Mouse (Mus musculus) olfactory bulb, adult 2 months (tissue): ENCODE data around the gene Sfmbt2. TPM values are rescaled to one million over a fixed set of nuclear protein-coding genes. Genes with fewer than 3 reads are reported as not detected.

ENCODE experiments used
- H3K27ac ChIP-seq: fragments of 200-500 bp; 2 replicates; pipeline ENCODE4 v1.5.1; 2012; ENCODE audit warnings: low read depth, low read length; ENCODE audit not compliant: insufficient read depth
- H3K4me1 ChIP-seq: fragments of 200-500 bp; 2 replicates; pipeline ENCODE4 v1.6.1; 2012; ENCODE audit warnings: low read length; ENCODE audit not compliant: control insufficient read depth, insufficient read depth
- H3K4me3 ChIP-seq: fragments of 200-500 bp; 2 replicates; pipeline ENCODE4 v1.5.1; 2012; ENCODE audit warnings: mild to moderate bottlenecking, low read depth, low read length, moderate library complexity; ENCODE audit not compliant: insufficient read depth
- CTCF ChIP-seq: fragments of 200-500 bp; IDR thresholded peaks from 2 replicates; pipeline ENCODE4 v1.5.1; 2012; ENCODE audit warnings: low read depth, mild to moderate bottlenecking, low read length, moderate library complexity; ENCODE audit not compliant: insufficient read depth
- POLR2A ChIP-seq: fragments of 200-500 bp; IDR thresholded peaks from 2 replicates; pipeline ENCODE4 v1.6.1; 2012; ENCODE audit warnings: mild to moderate bottlenecking, low read depth, low read length, moderate library complexity; ENCODE audit not compliant: insufficient read depth
- WGBS: fragments of 180-500 bp; shearing (Covaris S2); methylation state at CpG from one replicate; pipeline ENCODE4 v1.1.7; 2018; 5-methylcytosine and 5-hydroxymethylcytosine counted together
- polyA plus RNA-seq: library from polyadenylated mRNA; stranded (reverse); fragments of >200 nt; gene quantifications from 2 replicates; pipeline ENCODE4 v1.2.4, GENCODE M21; 2012; ENCODE audit warnings: low replicate concordance; ENCODE audit not compliant: missing spikeins, insufficient read depth, insufficient read length

The Sfmbt2 gene
- polyA plus RNA-seq, 1 experiment = not detected

- Histone ChIP-seq H3K4me1 (peaks cover 3% of the 10 kb centered on the region; the same call in 1 of the 2 replicates), H3K4me3 (no peak overlapping the region), H3K27ac (no peak overlapping the region)
- 92% methylated on average over 12 of the region's 12 CpGs for WGBS
- no peak for TF ChIP-seq POLR2A
- TF ChIP-seq CTCF = no peak
Measured at GRCm38 (mm10) chr2:10458309-10458708, 88.0 kb downstream of the Sfmbt2 start.

GRCm38 (mm10) chr2:10516516-10516915 is 146.2 kb downstream of the Sfmbt2 start:
- H3K4me1 ChIP-seq = no peaks in the 10 kb centered on the region
- 92% methylated on average over 2 of the region's 2 CpGs for WGBS
- no peak overlapping the region for H3K4me3 ChIP-seq
- no peak overlapping the region for H3K27ac ChIP-seq
- TF ChIP-seq POLR2A (no peak), CTCF (no peak)

GRCm38 (mm10) chr2:10521719-10522415 is 151.6 kb downstream of the Sfmbt2 start:
- 38% methylated on average over 5 of the region's 5 CpGs for WGBS
- Histone ChIP-seq H3K27ac (no peak overlapping the region), H3K4me3 (no peak overlapping the region), H3K4me1 (no peaks in the 10 kb centered on the region)
- TF ChIP-seq CTCF (no peak), POLR2A (no peak)

- Histone ChIP-seq H3K4me3 (no peak overlapping the region), H3K4me1 (no peaks in the 10 kb centered on the region), H3K27ac (no peak overlapping the region)
- TF ChIP-seq CTCF = no peak
- no peak for TF ChIP-seq POLR2A
- 63% methylated on average over 7 of the region's 7 CpGs for WGBS
Measured at GRCm38 (mm10) chr2:10525622-10526021, 155.3 kb downstream of the Sfmbt2 start.

GRCm38 (mm10) chr2:10541762-10542161 is 171.5 kb downstream of the Sfmbt2 start:
- no peak overlapping the region for H3K27ac ChIP-seq
- TF ChIP-seq CTCF (no peak), POLR2A (no peak)
- no peak overlapping the region for H3K4me3 ChIP-seq
- WGBS = 91% methylated on average over 4 of the region's 4 CpGs
- H3K4me1 ChIP-seq = no peaks in the 10 kb centered on the region

GRCm38 (mm10) chr2:10542388-10542787 is 172.1 kb downstream of the Sfmbt2 start:
- Histone ChIP-seq H3K27ac (no peak overlapping the region), H3K4me3 (no peak overlapping the region), H3K4me1 (no peaks in the 10 kb centered on the region)
- TF ChIP-seq POLR2A (no peak), CTCF (no peak)
- WGBS = 86% methylated on average over 7 of the region's 7 CpGs

- Histone ChIP-seq H3K27ac (no peak overlapping the region), H3K4me3 (no peak overlapping the region), H3K4me1 (no peaks in the 10 kb centered on the region)
- TF ChIP-seq POLR2A (no peak), CTCF (no peak)
- 44% methylated on average over 1 of the region's 1 CpGs for WGBS
Measured at GRCm38 (mm10) chr2:10558816-10559215, 188.5 kb downstream of the Sfmbt2 start.

- WGBS = 93% methylated on average over 3 of the region's 3 CpGs
Measured at GRCm38 (mm10) chr2:10565491-10565890, 195.2 kb downstream of the Sfmbt2 start.

GRCm38 (mm10) chr2:10569392-10569791 is 199.1 kb downstream of the Sfmbt2 start:
- 67% methylated on average over 6 of the region's 6 CpGs for WGBS
- no peak overlapping the region for H3K27ac ChIP-seq
- H3K4me3 ChIP-seq = no peak overlapping the region
- no peaks in the 10 kb centered on the region for H3K4me1 ChIP-seq
- no peak for TF ChIP-seq POLR2A
- TF ChIP-seq CTCF = no peak

More at GRCm38 (mm10) chr2:10565491-10565890, 195.2 kb downstream of the Sfmbt2 start:
- H3K4me3 ChIP-seq = no peak overlapping the region
- H3K27ac ChIP-seq = no peak overlapping the region
- no peaks in the 10 kb centered on the region for H3K4me1 ChIP-seq
- TF ChIP-seq CTCF (no peak), POLR2A (no peak)
